Mouse (Mus musculus) large intestine, adult 2 months (tissue): ENCODE measurements around the gene Ankef1. TPM values are rescaled to one million over a fixed set of nuclear protein-coding genes. Genes with fewer than 3 reads are reported as not detected.

Experiments
- DNase-seq: peaks from one replicate; pipeline ENCODE4 v3.0.0-alpha.2; 2012; ENCODE audit warnings: low read depth, low spot score
- WGBS: fragments of 180-500 bp; shearing (Covaris S2); methylation state at CpG from one replicate; pipeline ENCODE4 v1.1.7; 2018; 5-methylcytosine and 5-hydroxymethylcytosine counted together
- polyA plus RNA-seq: library from polyadenylated mRNA; depleted of rRNA; stranded (reverse); fragments of >200 nt; gene quantifications from 2 replicates; pipeline ENCODE4 v1.2.3, GENCODE M21; 2012; rRNA removed

Gene Ankef1
- polyA plus RNA-seq: 0.14 and 0.48 TPM in 2 replicates

GRCm38 (mm10) chr2:136501651-136502050 is at the start of gene Ankef1:
Gene Ankef1 (plus strand): TSS chr2:136501910.
- WGBS: 94% methylated on average over 1 of the region's 1 CpGs
- no peak for DNase-seq

- no peak for DNase-seq
- WGBS: 27% methylated on average over 2 of the region's 2 CpGs
Observed at GRCm38 (mm10) chr2:136456468-136456867, 45.2 kb upstream of the Ankef1 start.

- no peak for DNase-seq
- 41% methylated on average over 3 of the region's 3 CpGs for WGBS
Observed at GRCm38 (mm10) chr2:136456875-136457274, 44.8 kb upstream of the Ankef1 start.

- whole genome bisulfite sequencing: 70% methylated on average over 3 of the region's 3 CpGs
Observed at GRCm38 (mm10) chr2:136477656-136478055, 24.1 kb upstream of the Ankef1 start.

GRCm38 (mm10) chr2:136482269-136482668 is 19.4 kb upstream of the Ankef1 start:
- DNase-seq: no peak
- 70% methylated on average over 5 of the region's 5 CpGs for WGBS

More at GRCm38 (mm10) chr2:136477656-136478055, 24.1 kb upstream of the Ankef1 start:
- no peak for DNase-seq

- no peak for DNase-seq
- 69% methylated on average over 3 of the region's 3 CpGs for WGBS
Observed at GRCm38 (mm10) chr2:136483058-136483457, 18.7 kb upstream of the Ankef1 start.

GRCm38 (mm10) chr2:136484955-136485354 is 16.8 kb upstream of the Ankef1 start:
- DNase-seq: no peak
- 60% methylated on average over 3 of the region's 3 CpGs for WGBS

- no peak for DNase-seq
- 47% methylated on average over 1 of the region's 1 CpGs for WGBS
Observed at GRCm38 (mm10) chr2:136485401-136485800, 16.3 kb upstream of the Ankef1 start.

GRCm38 (mm10) chr2:136485815-136486619 is 15.7 kb upstream of the Ankef1 start:
- WGBS: 10% methylated on average over 6 of the region's 6 CpGs

GRCm38 (mm10) chr2:136486986-136487385 is 14.7 kb upstream of the Ankef1 start:
- 78% methylated on average over 5 of the region's 5 CpGs for WGBS
- DNase-seq: no peak

More at GRCm38 (mm10) chr2:136485815-136486619, 15.7 kb upstream of the Ankef1 start:
- DNase-seq: peak; percentile 60

GRCm38 (mm10) chr2:136511073-136511472 is 9.4 kb downstream of the Ankef1 start:
- 64% methylated on average over 5 of the region's 5 CpGs for WGBS
- DNase-seq: no peak

GRCm38 (mm10) chr2:136511756-136512155 is 10.0 kb downstream of the Ankef1 start:
- no peak for DNase-seq
- WGBS: 71% methylated on average over 4 of the region's 4 CpGs

GRCm38 (mm10) chr2:136512802-136513201 is 11.1 kb downstream of the Ankef1 start:
- 87% methylated on average over 5 of the region's 5 CpGs for WGBS
- no peak for DNase-seq

GRCm38 (mm10) chr2:136513806-136514205 is 12.1 kb downstream of the Ankef1 start:
- WGBS: 35% methylated on average over 3 of the region's 3 CpGs
- no peak for DNase-seq

- no peak for DNase-seq
- WGBS: 77% methylated on average over 2 of the region's 2 CpGs
Observed at GRCm38 (mm10) chr2:136515501-136515900, 13.8 kb downstream of the Ankef1 start.

- no peak for DNase-seq
- 86% methylated on average over 7 of the region's 7 CpGs for WGBS
Observed at GRCm38 (mm10) chr2:136528937-136529336, 27.2 kb downstream of the Ankef1 start.

- 1% methylated on average over 23 of the region's 23 CpGs for WGBS
- peak; percentile 24 for DNase-seq
Observed at GRCm38 (mm10) chr2:136532033-136532432, 30.3 kb downstream of the Ankef1 start.

- no peak for DNase-seq
- 66% methylated on average over 5 of the region's 5 CpGs for WGBS
Observed at GRCm38 (mm10) chr2:136558020-136558419, 56.3 kb downstream of the Ankef1 start.

GRCm38 (mm10) chr2:136562336-136562735 is 60.6 kb downstream of the Ankef1 start:
- 83% methylated on average over 1 of the region's 1 CpGs for WGBS
- no peak for DNase-seq

- WGBS: 72% methylated on average over 2 of the region's 2 CpGs
- no peak for DNase-seq
Observed at GRCm38 (mm10) chr2:136570856-136571255, 69.1 kb downstream of the Ankef1 start.

GRCm38 (mm10) chr2:136582762-136583161 is 81.1 kb downstream of the Ankef1 start:
- no peak for DNase-seq
- WGBS: 58% methylated on average over 2 of the region's 2 CpGs
